Mouse (Mus musculus): ENCODE results near the gene Padi1. TPM values are rescaled to one million over a fixed set of nuclear protein-coding genes. Genes with fewer than 3 reads are reported as not detected.

Padi1 gene
- polyA plus RNA-seq, 1 experiment from 2014 or later: 0.11 TPM

GRCm38 (mm10) chr4:140810458-140811260, 34.9 kb downstream of the Padi1 start, which contains the start of gene Padi3:
TSS of gene Padi3 (minus strand) at chr4:140810648.
- peak; percentile 48; the same call in 1 of the 2 replicates for ATAC-seq (replicated peaks; ENCODE audit: low FRiP score)

GRCm38 (mm10) chr4:140809118-140809517, 36.5 kb downstream of the Padi1 start:
- Histone ChIP-seq H3K27ac (ENCODE audit: low read depth, low read length) (no peak overlapping the region), H3K9me3 (ENCODE audit: control insufficient read depth, low read length) (no peaks in the 10 kb centered on the region), H3K36me3 (ENCODE audit: control insufficient read depth, insufficient read depth, low read length) (no peaks in the 10 kb centered on the region), H3K4me1 (replicated peaks; ENCODE audit: control insufficient read depth, insufficient read depth, low read length) (peaks cover 40% of the 10 kb centered on the region), H3K4me3 (ENCODE audit: low read depth, low read length) (no peak overlapping the region), H3K4me2 (no peak overlapping the region), H3K27me3 (replicated peaks; ENCODE audit: control insufficient read depth, insufficient read depth, low read length) (peaks cover 20% of the 10 kb centered on the region), H3K9ac (ENCODE audit: low read depth, low read length) (no peak overlapping the region)
- DNase-seq (ENCODE audit: low spot score) (no peak), ATAC-seq (replicated peaks; ENCODE audit: low FRiP score) (no peak; the same call in 1 of the 2 replicates)
- WGBS: 29% methylated on average over 8 of the region's 8 CpGs

More at GRCm38 (mm10) chr4:140810458-140811260, 34.9 kb downstream of the Padi1 start, which contains the start of gene Padi3:
- H3K36me3 ChIP-seq (ENCODE audit: control insufficient read depth, insufficient read depth, low read length): no peaks in the 10 kb centered on the region
- H3K4me2 ChIP-seq: no peak within 1 kb of the TSS
- DNase-seq (ENCODE audit: low spot score): no peak
- no peaks in the 10 kb centered on the region for H3K9me3 ChIP-seq (ENCODE audit: control insufficient read depth, low read length)
- no peak within 1 kb of the TSS for H3K4me3 ChIP-seq (ENCODE audit: low read depth, low read length)
- no peak within 1 kb of the TSS for H3K27ac ChIP-seq (ENCODE audit: low read depth, low read length)
- H3K9ac ChIP-seq (ENCODE audit: low read depth, low read length): no peak within 1 kb of the TSS
- H3K4me1 ChIP-seq (replicated peaks; ENCODE audit: control insufficient read depth, insufficient read depth, low read length): peaks cover 50% of the 10 kb centered on the region
- WGBS: 63% methylated on average over 16 of the region's 16 CpGs
- peaks cover 20% of the 10 kb centered on the region for H3K27me3 ChIP-seq (replicated peaks; ENCODE audit: control insufficient read depth, insufficient read depth, low read length)

GRCm38 (mm10) chr4:140804601-140805000, 41.0 kb downstream of the Padi1 start:
- WGBS: 82% methylated on average over 9 of the region's 9 CpGs
- no peak overlapping the region for H3K9ac ChIP-seq (ENCODE audit: low read depth, low read length)
- H3K27ac ChIP-seq (ENCODE audit: low read depth, low read length): no peak overlapping the region

DNA sequence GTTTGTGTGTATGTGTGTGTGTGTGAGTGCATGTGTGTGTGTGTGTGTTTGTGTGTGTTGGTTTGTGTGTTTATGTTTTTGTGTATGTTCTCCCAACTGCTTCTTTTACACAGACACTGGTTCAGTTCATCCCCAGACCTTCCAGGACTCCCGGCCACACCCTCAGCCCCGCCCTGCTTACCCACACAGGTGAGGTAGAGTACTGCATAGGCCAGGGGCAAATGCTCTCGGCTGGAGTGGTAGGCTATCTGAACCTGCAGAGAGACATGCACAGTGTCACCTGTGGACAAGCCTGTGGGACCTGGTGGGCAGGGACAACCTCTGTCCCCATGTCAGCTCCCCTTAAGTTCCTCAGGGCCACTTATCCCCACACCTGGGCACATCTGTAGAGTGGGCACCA, 44.2 kb downstream of the Padi1 start:
- Histone ChIP-seq H3K9me3 (ENCODE audit: control insufficient read depth, low read length) (no peaks in the 10 kb centered on the region), H3K36me3 (ENCODE audit: control insufficient read depth, insufficient read depth, low read length) (no peaks in the 10 kb centered on the region), H3K4me2 (no peak overlapping the region), H3K4me1 (replicated peaks; ENCODE audit: control insufficient read depth, insufficient read depth, low read length) (no peaks in the 10 kb centered on the region), H3K27ac (ENCODE audit: low read depth, low read length) (no peak overlapping the region), H3K4me3 (ENCODE audit: low read depth, low read length) (no peak overlapping the region), H3K27me3 (replicated peaks; ENCODE audit: control insufficient read depth, insufficient read depth, low read length) (no peaks in the 10 kb centered on the region; the same call in 1 of the 2 replicates), H3K9ac (ENCODE audit: low read depth, low read length) (no peak overlapping the region)
- ATAC-seq (replicated peaks; ENCODE audit: low FRiP score) (no peak), DNase-seq (ENCODE audit: low spot score) (no peak)
- WGBS: 70% methylated on average over 3 of the region's 3 CpGs

More at GRCm38 (mm10) chr4:140804601-140805000, 41.0 kb downstream of the Padi1 start:
- Histone ChIP-seq H3K27me3 (replicated peaks; ENCODE audit: control insufficient read depth, insufficient read depth, low read length) (peaks cover 6% of the 10 kb centered on the region), H3K36me3 (ENCODE audit: control insufficient read depth, insufficient read depth, low read length) (no peaks in the 10 kb centered on the region), H3K4me1 (replicated peaks; ENCODE audit: control insufficient read depth, insufficient read depth, low read length) (peaks cover 7% of the 10 kb centered on the region; the same call in 1 of the 2 replicates), H3K4me2 (no peak overlapping the region), H3K9me3 (ENCODE audit: control insufficient read depth, low read length) (no peaks in the 10 kb centered on the region), H3K4me3 (ENCODE audit: low read depth, low read length) (no peak overlapping the region)
- no peak for DNase-seq (ENCODE audit: low spot score)
- no peak for ATAC-seq (replicated peaks; ENCODE audit: low FRiP score)

GRCm38 (mm10) chr4:140796786-140797185, 48.8 kb downstream of the Padi1 start:
- no peaks in the 10 kb centered on the region for H3K36me3 ChIP-seq (ENCODE audit: control insufficient read depth, insufficient read depth, low read length)
- no peak overlapping the region for H3K9ac ChIP-seq (ENCODE audit: low read depth, low read length)
- no peak for DNase-seq (ENCODE audit: low spot score)
- no peak overlapping the region for H3K4me2 ChIP-seq
- H3K9me3 ChIP-seq (ENCODE audit: control insufficient read depth, low read length): no peaks in the 10 kb centered on the region
- no peaks in the 10 kb centered on the region; the same call in 1 of the 2 replicates for H3K27me3 ChIP-seq (replicated peaks; ENCODE audit: control insufficient read depth, insufficient read depth, low read length)
- H3K4me1 ChIP-seq (replicated peaks; ENCODE audit: control insufficient read depth, insufficient read depth, low read length): no peaks in the 10 kb centered on the region
- no peak overlapping the region for H3K27ac ChIP-seq (ENCODE audit: low read depth, low read length)
- WGBS: 78% methylated on average over 3 of the region's 3 CpGs
- no peak overlapping the region for H3K4me3 ChIP-seq (ENCODE audit: low read depth, low read length)
- no peak for ATAC-seq (replicated peaks; ENCODE audit: low FRiP score)

DNA sequence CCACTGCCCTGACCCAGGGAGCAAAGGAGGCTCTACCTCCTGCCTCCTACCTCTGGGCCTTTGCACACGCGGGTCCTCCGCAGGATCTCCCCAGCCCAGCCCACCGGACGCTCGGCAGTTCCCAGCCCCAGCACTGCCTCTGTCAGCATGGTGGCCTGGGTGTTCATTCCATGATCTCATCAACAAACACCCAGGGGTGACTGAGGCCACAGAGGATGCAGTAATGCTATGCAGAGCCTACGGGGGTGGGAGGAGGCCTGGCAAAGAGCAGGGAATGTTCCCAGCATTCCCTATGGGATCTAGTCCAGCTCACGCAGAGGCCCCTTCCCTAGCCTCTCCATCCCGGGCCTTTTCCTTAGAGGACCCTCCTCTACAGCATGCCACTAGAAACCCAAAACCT, 50.9 kb downstream of the Padi1 start:
- H3K36me3 ChIP-seq (ENCODE audit: control insufficient read depth, insufficient read depth, low read length): no peaks in the 10 kb centered on the region
- no peak overlapping the region for H3K4me3 ChIP-seq (ENCODE audit: low read depth, low read length)
- DNase-seq (ENCODE audit: low spot score): no peak
- no peaks in the 10 kb centered on the region for H3K4me1 ChIP-seq (replicated peaks; ENCODE audit: control insufficient read depth, insufficient read depth, low read length)
- H3K27me3 ChIP-seq (replicated peaks; ENCODE audit: control insufficient read depth, insufficient read depth, low read length): no peaks in the 10 kb centered on the region; the same call in 1 of the 2 replicates
- no peaks in the 10 kb centered on the region for H3K9me3 ChIP-seq (ENCODE audit: control insufficient read depth, low read length)
- no peak for ATAC-seq (replicated peaks; ENCODE audit: low FRiP score)
- no peak overlapping the region for H3K9ac ChIP-seq (ENCODE audit: low read depth, low read length)
- H3K4me2 ChIP-seq: no peak overlapping the region
- 81% methylated on average over 9 of the region's 9 CpGs for WGBS
- H3K27ac ChIP-seq (ENCODE audit: low read depth, low read length): no peak overlapping the region

GRCm38 (mm10) chr4:140793795-140794194, 51.8 kb downstream of the Padi1 start:
- Histone ChIP-seq H3K4me2 (no peak overlapping the region), H3K27ac (ENCODE audit: low read depth, low read length) (no peak overlapping the region)

GRCm38 (mm10) chr4:140792584-140792983, 53.0 kb downstream of the Padi1 start:
- Histone ChIP-seq H3K36me3 (ENCODE audit: control insufficient read depth, insufficient read depth, low read length) (no peaks in the 10 kb centered on the region), H3K4me3 (ENCODE audit: low read depth, low read length) (no peak overlapping the region), H3K27me3 (replicated peaks; ENCODE audit: control insufficient read depth, insufficient read depth, low read length) (no peaks in the 10 kb centered on the region; the same call in 1 of the 2 replicates), H3K9ac (ENCODE audit: low read depth, low read length) (no peak overlapping the region), H3K4me2 (no peak overlapping the region), H3K27ac (ENCODE audit: low read depth, low read length) (no peak overlapping the region), H3K9me3 (ENCODE audit: control insufficient read depth, low read length) (no peaks in the 10 kb centered on the region), H3K4me1 (replicated peaks; ENCODE audit: control insufficient read depth, insufficient read depth, low read length) (no peaks in the 10 kb centered on the region)
- no peak for ATAC-seq (replicated peaks; ENCODE audit: low FRiP score)
- DNase-seq (ENCODE audit: low spot score): no peak
- WGBS: 84% methylated on average over 7 of the region's 7 CpGs

More at GRCm38 (mm10) chr4:140793795-140794194, 51.8 kb downstream of the Padi1 start:
- no peak overlapping the region for H3K9ac ChIP-seq (ENCODE audit: low read depth, low read length)
- ATAC-seq (replicated peaks; ENCODE audit: low FRiP score): no peak
- DNase-seq (ENCODE audit: low spot score): no peak
- no peaks in the 10 kb centered on the region for H3K36me3 ChIP-seq (ENCODE audit: control insufficient read depth, insufficient read depth, low read length)
- no peaks in the 10 kb centered on the region for H3K4me1 ChIP-seq (replicated peaks; ENCODE audit: control insufficient read depth, insufficient read depth, low read length)
- H3K4me3 ChIP-seq (ENCODE audit: low read depth, low read length): no peak overlapping the region
- no peaks in the 10 kb centered on the region for H3K9me3 ChIP-seq (ENCODE audit: control insufficient read depth, low read length)
- WGBS: 61% methylated on average over 9 of the region's 9 CpGs
- no peaks in the 10 kb centered on the region; the same call in 1 of the 2 replicates for H3K27me3 ChIP-seq (replicated peaks; ENCODE audit: control insufficient read depth, insufficient read depth, low read length)
